Mouse (Mus musculus) ovary, adult 18-20 months (tissue): ENCODE data around the gene Srsf2.
"Not testable (repeated sequence)": the region's sequence is repeated elsewhere in the genome, so short reads cannot be mapped to it uniquely, and the experiment has no call there.

ENCODE experiments used
- DNase-seq: peaks from one replicate; pipeline ENCODE4 v3.0.0; 2022; ENCODE audit warnings: low spot score, mixed read lengths

The Srsf2 gene

DNA sequence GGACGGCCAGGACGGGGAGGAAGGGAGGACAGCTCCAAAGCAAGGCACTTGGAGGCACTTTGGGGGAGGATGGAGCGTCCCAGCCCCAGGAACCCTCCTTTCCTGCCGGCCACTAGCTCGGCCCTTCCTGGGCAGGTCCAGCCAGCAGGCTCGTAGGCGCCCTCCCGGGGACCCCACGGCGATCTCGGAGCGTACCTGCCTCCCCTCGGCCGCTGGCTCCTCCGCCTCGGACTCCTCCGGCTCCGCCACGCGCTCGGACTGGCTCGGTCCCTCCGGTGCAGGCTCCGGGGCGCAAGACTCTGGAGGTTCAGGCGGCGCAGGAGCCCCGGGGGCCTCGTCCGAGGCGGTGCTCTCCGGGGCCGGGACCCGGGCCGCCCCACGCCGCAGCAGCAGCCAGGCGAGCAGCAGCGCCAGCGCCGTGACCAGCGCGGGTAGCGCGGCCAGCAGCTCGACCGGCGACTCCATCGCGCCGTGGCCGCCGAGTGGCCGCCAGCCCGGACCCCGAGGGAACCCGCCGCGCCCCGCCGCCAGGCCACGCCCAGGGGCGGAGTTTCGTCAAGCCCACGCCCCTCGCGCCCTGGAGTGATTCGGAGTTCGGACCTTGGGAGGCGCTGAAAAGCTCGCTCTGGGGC is 25.2 kb downstream of the Srsf2 start, which contains the start of gene Mxra7:
Mxra7 (minus strand) TSS at position 513 of the 632 bp plus-strand sequence.
- peak; percentile 76 for DNase-seq

DNA sequence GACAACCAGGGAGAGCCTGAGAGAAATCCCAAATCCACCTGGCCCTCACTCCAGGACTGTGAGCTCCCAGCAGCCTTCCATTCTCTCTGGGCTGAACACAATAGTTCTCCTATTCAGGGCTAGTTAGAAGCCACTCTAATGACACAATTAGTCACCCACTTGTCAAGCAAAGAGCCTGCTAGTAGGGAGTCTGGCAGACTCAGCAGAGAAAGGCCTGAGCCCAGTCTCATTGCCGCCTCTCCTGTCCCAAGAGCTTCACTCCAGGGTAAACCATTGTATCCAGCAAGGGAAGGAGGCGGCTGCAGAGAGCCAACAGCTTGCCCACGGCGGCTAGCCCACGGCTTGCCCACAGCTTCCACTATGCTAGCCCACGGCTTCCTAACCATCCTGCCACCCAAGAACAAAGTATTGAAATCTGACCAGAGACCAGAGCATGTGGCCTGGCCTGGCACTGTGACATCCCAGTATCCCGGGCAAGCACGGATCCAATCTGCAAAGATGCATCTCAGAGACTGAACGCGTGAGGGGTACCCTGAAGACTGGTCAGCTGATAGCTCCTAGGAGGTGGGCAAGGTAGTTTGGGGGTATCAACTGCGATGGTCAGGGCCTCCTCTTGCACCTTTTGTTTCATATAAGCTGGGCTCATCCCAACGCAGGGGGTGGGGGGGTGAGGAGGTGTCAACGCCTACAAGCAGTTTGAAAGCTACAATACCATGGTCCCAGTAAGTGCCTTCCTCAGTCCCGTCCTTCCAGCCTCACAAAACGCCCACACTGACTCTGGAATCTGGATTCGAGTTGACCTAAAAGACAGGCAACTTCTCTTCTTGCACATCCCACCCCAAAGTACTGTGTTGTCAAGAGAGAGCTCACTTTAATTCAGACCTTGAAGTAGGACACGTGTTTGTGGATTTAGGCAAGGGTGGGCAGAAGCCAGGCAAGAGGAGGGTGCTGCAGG is 26.1 kb downstream of the Srsf2 start:
- no peak for DNase-seq

DNA sequence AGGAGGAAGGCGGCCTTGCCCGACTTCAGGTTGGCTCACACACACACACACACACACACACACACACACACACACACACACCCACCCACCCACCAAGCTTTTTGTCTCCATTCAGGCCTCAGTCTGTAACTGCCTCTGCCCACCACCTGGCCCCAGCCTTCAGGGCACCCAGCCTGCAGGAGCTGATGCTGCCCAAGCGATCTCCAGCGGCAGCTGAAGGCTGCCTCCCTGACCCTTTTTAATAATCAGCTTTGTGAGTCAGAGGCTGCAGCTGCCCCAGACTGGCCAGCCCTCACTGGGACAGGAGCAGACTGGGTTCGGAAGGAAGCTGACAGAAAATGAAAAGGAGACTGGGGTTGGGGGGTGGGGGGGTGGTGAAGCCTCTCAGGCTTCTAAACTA is 27.7 kb downstream of the Srsf2 start:
- DNase-seq, result no peak

DNA sequence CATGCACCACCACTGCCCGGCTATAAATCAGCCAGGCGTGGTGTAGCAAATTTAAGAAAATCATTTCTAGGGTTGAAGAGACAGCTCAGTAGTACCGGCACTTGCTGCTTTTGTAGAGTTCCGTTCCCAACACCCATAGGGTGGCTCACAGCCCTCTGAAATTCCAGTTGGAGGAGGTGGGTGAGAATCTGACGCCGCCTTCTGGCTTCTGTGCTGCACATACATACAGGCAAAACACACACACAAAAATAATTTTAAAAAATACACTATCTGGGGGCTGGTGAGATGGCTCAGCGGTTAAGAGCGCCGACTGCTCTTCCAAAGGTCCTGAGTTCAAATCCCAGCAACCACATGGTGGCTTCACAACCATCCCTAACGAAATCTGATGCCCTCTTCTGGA is 29.0 kb downstream of the Srsf2 start:
- not testable (repeated sequence) for DNase-seq

DNA sequence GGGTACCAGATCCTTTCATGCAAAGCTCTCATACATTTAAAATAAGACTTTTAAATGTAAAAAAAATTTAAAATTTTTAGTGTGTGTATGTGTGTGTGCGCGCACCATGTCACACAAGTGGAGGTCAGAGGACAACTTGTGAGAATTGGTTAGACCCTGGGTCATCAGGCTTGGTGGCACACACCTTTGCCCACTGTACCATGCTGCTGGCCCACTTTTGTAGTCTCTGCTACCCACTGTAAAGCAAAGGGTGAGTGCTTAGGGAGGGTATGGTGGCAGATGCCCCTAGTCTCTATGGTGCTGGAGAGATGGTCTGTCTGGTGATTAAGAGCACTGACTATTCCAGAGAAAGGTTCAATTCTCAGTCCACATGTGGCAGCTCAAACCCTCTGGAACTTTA is 29.6 kb downstream of the Srsf2 start:
- no peak for DNase-seq

DNA sequence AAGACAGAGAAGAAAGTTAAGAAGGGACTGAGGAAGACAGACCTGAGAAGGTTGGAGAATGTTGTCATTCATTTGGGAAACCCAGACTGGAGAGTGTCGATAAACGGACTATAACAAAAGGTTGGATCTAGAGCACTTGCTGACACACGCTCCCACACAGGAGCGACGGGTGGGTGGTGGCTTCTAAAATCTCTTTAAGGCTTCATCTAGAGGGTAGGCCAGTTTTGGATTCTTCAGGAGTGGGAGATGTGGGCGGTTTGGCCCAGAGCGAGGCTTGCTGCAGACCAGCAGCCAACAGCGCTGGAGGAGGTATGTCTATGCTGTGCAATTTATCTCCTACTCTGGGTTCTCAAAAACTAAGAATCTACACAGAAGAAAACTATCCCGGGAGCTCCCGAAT is 30.3 kb downstream of the Srsf2 start:
- no peak for DNase-seq

DNA sequence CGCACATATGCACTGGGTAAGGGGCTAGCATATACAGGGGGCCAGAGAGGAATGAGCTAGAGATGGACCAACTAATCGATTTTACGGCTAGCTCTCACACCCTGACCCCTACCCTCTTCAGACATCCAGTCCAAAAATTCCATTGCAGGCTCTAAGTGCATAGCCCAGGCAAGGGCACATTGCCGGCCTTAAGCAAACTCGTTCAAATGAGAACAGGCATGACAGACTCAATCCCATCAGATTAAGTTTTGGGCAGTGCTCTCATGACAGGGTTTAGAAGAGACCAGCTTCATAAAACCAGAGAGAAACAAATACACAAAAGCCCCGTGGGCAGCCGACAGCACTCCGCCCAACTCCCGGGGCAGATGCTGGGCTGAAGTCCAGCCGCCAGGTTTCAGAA is 30.7 kb downstream of the Srsf2 start:
- no peak for DNase-seq

DNA sequence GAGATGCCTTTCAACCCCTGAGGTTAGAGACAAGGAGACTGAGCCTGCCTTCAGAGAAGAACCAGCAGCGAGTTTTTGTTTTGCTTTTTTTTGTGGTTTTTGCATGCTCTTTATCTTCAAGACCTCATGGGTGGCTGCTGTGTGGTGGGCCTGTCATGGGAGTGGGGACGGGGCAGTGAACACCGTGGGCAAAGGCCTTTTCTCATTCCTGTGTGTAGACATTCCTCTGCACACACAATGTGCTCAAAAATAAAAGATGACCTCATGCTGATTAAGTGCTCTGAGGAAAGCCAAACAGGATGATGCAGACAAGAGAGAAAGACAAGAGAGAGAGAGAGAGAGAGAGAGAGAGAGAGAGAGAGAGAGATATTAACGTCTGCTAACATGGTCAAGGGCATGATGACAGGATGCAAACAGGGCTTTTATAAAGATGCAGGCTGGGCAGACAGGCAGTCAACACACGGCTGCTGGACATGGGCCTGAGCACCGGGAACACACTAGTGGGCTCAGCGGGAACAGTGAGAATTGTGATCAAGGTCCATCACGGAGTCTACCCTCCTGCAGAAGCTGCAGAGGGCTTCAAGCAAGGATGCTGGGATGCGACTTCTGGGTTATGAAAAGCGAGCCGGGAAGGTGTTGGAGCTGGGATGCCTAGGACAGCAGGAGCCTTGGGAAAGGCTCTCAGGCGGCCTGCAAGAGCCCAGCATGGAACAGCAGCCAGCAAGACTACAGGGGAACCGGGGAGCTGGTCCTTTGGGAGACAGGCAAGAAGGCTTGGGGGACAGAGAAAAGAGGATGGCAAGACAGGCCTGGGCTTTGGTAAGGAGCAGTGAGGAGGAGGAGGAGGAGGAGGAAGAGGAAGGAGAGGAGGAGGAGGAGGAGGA is 31.6 kb downstream of the Srsf2 start:
- no peak for DNase-seq

DNA sequence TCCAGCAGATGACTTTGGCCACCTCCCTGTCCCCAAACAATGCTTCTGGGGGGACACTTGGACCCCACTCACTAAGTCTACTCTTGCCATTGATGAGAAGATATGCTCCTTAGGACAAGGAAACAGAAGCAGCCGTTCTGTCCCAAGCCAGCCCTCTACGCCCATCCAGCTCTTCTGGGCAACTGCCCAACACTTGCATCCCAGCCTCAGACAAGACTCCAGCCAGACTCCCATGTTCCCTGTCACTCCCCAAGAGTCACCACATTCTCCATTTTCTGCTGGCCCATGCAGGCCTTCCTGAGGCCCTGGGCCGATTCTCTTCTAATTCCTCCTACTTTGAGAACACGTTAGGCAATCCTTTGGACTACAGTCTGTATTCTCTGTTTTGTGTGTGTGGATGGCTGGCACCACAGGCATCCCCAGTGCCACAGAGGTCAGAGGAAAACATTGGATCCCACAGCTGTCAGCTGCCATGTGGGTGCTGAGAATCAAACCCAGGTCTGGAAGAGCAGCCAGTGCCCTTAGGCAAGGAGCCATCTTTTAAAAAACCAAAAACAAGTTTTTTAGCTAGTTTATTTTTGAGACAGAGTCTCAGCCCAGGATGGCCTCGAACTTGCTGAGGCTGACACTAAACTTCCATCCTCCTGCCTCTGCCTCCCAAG is 32.8 kb downstream of the Srsf2 start:
- DNase-seq, result no peak

DNA sequence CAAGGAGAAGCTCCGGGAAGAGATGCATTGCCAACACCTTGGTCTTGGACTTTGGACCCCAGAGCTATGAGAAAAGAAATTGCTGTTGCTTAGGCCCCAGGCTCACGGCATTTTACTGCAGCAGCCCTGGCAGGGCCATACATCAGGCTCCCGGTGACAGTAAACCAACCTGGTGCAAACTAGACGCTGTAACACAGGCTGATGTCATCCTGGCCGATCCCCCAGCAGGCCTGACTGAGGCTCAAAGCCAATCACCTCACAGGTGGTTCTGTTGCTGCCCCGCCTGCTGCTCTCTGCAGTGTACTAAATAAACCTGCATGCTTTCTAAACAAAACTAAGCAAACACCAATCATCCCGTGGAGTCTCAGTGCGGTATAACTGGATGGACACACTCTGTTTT is 34.2 kb downstream of the Srsf2 start:
- no peak for DNase-seq

DNA sequence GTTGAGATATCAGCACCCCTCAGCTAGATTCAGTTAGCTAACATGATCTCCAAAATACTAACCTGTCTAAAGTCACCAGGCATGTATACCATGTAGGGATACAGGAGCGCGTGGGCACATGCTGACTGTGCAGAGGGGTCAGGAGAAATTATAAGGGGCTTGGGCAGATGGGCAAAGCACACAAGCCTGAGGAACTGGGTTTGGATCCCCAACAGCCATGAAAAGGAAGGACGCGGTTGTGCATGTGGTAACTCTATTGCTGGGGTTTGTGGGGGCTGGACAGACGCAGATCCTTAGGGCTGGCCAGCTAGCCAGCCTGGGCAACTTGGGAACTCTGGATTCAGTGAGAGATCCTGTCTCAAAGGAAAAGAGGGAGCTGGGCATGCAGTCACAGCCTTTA is 35.3 kb downstream of the Srsf2 start:
- DNase-seq, result no peak

DNA sequence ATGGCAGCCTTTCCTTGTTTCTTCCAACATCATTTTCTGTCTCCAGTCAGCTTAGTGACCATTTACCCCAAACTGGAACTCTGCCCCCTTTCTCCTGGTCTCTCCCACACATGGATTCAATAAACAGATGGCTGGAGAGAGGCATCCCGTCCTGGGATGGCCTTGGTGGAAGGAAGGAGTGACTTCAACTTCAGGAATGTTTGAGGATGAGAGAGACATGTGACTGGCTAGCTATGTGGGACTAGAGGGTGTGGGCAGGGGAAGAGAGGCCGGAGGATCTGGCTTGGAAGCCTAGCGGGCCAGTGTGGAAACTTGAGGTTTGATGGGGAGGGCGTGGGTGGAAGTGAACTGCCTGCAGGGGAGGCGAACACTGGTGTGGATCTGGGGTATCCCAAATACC is 36.1 kb downstream of the Srsf2 start:
- peak; percentile 70 for DNase-seq

DNA sequence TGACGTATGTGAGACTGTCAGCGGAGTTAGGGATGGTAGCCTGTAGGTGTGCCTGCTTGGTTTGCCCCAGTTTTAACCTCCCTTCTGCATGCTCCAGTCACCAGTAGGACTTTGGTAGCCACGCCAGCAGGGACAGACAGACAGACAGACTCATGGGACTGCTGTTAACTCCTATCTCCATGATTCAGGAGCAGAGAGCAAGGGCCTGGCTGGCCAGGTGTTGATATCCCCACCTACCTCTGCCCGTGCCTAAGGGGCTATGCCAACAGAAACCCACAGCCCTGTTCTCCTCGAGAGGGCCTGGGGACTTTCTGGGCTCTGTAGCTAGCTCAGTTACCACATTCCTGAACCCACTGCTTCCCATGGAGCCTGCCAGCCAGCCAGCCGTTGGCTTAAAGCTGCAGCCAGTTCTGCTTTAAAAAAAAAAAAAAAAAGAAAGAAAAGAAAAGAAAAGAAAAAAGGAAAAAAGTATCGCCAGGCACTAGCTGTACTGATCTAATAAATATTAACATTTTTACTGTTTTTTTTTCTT is 37.9 kb downstream of the Srsf2 start:
- DNase-seq, result no peak

DNA sequence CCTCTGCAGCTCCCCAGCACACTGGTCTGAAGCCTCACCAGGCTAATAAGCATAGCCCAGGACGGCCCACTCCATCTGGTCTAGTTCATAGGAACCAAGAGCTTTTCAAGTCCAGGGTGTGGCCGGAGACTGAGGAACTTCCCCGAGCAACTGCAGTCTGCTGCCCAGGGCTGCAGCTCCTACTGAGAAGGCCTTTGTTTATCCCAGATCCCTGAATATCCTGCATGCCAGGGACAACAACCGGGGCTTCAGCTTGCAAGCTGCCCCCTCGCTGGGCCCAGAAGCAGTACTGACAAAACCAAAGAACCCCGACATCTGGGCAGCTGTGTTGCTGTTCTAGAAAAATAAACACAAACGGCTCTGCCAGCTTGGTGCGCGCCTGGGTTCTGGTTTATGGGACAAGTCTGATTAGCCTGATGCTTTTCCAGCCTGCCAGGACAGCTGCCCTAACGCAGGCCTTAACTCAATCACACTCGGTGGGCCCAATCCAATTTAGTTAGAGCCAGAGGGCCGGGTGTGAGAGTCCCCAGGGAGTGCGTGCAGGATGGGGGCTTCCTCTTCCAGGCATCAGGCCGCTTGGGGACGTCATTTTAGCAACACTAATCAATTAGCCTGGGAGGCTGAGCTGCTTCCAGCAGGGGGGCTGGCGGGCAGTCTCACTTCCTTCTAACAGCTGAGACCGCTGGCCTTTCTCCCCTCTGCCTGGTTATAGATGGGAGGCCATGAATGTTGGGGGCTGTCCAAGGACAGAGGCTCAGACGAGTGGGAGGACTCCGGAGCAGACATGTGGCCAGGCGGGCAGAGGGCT is 38.6 kb downstream of the Srsf2 start:
- DNase-seq, result peak; percentile 67

DNA sequence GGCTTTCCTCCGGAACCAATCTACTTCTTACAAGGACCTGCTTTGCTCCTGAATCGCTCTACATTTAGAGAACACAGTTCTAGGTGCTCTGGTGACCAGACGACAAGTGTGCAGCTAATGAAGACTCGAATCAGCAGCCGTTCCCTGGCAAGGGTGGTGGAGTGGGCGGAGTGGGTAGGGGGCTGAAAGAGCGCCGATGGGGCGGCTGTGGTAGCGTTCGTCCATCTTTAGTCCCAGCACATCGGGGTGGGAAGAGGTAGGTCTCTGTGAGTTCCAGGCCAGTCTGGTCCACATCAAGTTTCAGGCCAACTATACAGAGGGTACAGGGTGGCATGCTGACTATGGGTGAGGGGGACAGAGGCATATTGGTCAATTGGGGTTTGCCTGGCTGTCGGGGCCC is 39.3 kb downstream of the Srsf2 start:
- no peak for DNase-seq

DNA sequence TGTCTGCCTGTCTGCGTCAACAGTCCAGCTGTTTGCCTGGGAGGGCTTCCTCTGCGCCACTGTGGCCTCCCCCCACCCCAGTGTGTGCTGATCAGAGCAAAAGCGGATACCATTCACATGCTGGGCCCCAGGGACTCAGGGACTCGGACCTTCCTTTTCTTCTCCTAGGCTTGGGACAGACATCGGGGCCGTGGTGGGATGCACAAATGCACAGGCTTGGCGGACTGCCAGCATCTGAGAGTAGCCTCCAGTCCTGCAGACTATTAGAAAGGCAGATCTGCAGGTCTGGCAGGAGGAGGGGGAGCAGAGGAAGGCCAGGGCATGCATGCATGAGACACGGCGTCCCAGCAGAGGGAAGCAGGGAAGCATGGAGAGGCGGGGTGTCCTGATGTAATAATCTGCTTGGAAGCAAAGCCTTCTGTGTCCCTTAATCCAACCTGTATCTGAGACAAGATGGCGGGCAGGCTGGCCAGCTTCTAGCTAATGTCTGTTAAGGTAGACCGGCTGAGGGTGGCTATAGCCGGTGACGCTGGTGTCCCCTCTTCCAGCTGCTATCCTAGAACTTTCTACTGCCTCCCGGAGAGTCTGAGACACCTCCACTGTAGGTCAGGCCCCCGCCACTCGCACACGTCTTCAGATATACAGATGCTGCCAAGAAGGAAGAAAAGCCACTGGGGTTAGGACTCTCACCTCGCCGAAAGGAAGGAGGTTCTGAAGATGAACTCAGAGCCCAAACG is 39.9 kb downstream of the Srsf2 start:
- no peak for DNase-seq

DNA sequence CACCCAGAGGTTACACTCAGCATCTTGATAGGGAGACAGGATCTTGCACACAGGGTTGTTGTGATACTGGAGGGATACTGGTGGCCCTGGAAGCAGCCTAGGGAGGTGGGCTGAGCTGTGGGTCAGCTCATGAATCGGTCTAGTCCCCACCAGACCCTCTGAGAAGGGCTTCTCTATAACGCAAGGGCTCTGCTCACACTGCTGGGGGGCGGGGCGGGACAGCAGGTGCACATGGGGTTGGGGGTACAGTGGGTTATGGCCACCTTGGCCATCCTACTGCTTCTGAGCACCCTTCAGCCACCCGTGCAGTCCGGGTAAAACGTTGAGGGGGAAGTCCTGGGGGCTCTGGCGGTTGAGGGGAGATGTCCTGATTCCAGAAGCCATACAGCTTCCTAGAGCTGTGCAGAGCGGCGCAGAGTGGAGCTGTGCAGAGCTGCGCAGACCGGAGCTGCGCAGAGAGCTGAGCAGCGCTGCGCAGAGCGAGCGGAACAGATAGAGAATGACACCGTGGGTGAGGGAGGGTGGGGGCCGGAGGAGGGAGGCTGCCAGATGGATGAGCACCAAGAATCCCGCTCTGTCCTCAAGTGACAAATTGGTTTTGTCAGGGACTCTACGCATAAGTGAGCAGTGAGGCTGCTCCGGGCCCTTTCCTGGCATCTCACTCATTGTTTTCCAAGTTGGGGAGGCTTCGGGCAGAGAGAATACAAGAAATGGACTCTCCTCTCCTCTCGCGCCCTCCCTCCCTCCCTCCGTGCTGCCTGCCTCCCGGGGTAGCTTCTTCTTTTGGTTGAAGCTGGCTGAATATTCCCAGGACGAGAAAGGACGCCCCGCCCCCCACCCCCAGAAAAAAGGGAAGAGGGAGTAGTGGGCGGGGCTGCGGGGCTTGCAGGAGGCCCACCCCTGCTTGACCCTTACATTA is 41.7 kb downstream of the Srsf2 start:
- peak; percentile 49 for DNase-seq

DNA sequence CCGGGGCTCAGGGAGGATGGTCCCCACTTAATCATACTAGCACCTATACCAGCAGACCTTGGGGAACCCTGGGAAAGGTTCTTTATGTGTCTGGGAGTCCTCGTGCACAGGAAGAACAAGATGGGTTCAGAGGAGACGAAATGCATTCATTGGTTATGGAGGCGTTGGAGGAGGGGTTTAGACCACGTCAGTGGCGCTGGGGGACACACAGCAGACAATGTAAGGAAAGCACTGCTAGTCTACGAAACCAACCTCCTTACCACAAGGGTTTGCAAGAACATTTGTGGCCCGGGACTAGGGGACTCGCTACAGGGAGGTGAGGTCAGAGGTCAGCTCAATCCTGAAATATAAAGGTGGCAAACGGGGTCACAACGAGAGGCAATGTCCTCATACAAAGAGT is 42.4 kb downstream of the Srsf2 start:
- DNase-seq, result no peak

DNA sequence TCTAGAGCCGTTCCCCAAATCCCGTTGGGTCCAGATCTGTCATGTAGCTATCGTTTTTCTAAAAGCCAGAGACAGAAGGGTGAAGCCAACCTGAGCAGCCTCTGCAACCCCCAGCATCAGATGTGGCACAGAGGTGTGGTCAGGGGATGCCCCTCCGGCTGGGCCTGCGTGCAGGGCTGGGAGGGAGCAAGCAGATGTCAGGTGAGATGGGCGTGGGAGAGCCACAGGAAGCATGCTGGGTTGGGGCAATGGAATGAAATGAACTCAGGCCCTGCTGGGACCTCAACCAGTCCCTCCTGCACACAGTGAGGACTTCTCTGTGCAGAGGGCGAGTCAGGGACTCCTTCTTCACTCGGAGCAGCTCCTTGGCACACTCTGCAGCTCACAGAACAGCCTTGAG is 43.4 kb downstream of the Srsf2 start:
- DNase-seq, result no peak
